Mouse (Mus musculus) stomach, embryonic 14.5 days (tissue): ENCODE measurements around the gene Ceacam16. TPM values are rescaled to one million over a fixed set of nuclear protein-coding genes. Genes with fewer than 3 reads are reported as not detected.

Experiments
- ATAC-seq: fragments of 200-750 bp; cut with Nextera tagmentation; 2 replicates; pipeline ENCODE4 v1.8.0; 2017; ENCODE audit warnings: low read depth, moderate TSS enrichment; ENCODE audit not compliant: insufficient number of reproducible peaks, insufficient read depth, low FRiP score
- H3K27ac ChIP-seq: fragments of 300-500 bp; sonication (generic); 2 replicates; pipeline ENCODE4 v1.5.1; 2014; ENCODE audit warnings: mild to moderate bottlenecking, low read length, moderate library complexity, mixed read lengths
- H3K27me3 ChIP-seq: fragments of 300-500 bp; sonication (generic); 2 replicates; pipeline ENCODE4 v1.6.1; 2014; ENCODE audit warnings: low read length, control low read depth, mixed read lengths; ENCODE audit not compliant: control insufficient read depth, insufficient read depth
- H3K36me3 ChIP-seq: fragments of 300-500 bp; sonication (generic); 2 replicates; pipeline ENCODE4 v1.6.1; 2014; ENCODE audit warnings: mild to moderate bottlenecking, control low read depth, low read length, moderate library complexity, mixed read lengths; ENCODE audit not compliant: control insufficient read depth, insufficient read depth
- H3K4me1 ChIP-seq: fragments of 300-500 bp; sonication (generic); 2 replicates; pipeline ENCODE4 v1.6.1; 2014; ENCODE audit warnings: low read length, control low read depth, mixed read lengths; ENCODE audit not compliant: control insufficient read depth, insufficient read depth
- H3K4me2 ChIP-seq: fragments of 300-500 bp; sonication (generic); replicated peaks from 2 replicates; pipeline ENCODE4 v1.6.1; 2014; ENCODE audit warnings: low read depth, low read length, control low read depth
- H3K4me3 ChIP-seq: fragments of 300-500 bp; sonication (generic); 2 replicates; pipeline ENCODE4 v1.5.1; 2014; ENCODE audit warnings: low read depth, low read length, control low read depth
- H3K9ac ChIP-seq: fragments of 300-500 bp; sonication (generic); replicated peaks from 2 replicates; pipeline ENCODE4 v1.6.1; 2014; ENCODE audit warnings: low read depth, mild to moderate bottlenecking, control low read depth, low read length, moderate library complexity, mixed read lengths
- H3K9me3 ChIP-seq: fragments of 300-500 bp; sonication (generic); 2 replicates; pipeline ENCODE4 v1.6.1; 2016; ENCODE audit warnings: low read depth, low read length, control low read depth; ENCODE audit not compliant: control insufficient read depth
- WGBS: fragments of 180-500 bp; shearing (Covaris S2); extraction: QIAGEN DNeasy Blood & Tissue Kit; methylation state at CpG from one replicate; pipeline ENCODE4 v1.1.7; 2014; 5-methylcytosine and 5-hydroxymethylcytosine counted together
- polyA plus RNA-seq: library from polyadenylated mRNA; unstranded; fragments of >200 nt; fragmentation: Nextera tagmentation; extraction: Ambion mirVana; gene quantifications from 2 replicates; pipeline ENCODE4 v1.2.1, GENCODE M21; 2014

Gene Ceacam16
- polyA plus RNA-seq, 1 experiment from 2014 or later: not detected

GRCm38 (mm10) chr7:19871137-19871621 is 10.1 kb upstream of the Ceacam16 start:
- Histone ChIP-seq H3K4me1 (no peaks in the 10 kb centered on the region), H3K4me3 (no peak overlapping the region), H3K27ac (no peak overlapping the region), H3K27me3 (no peaks in the 10 kb centered on the region), H3K9me3 (no peaks in the 10 kb centered on the region), H3K36me3 (no peaks in the 10 kb centered on the region), H3K4me2 (no peak overlapping the region), H3K9ac (no peak overlapping the region)
- ATAC-seq: no peak
- 58% methylated on average over 10 of the region's 10 CpGs for WGBS

GRCm38 (mm10) chr7:19867751-19868399 is 6.8 kb upstream of the Ceacam16 start:
- Histone ChIP-seq H3K4me2 (no peak overlapping the region), H3K27ac (no peak overlapping the region), H3K9ac (no peak overlapping the region), H3K27me3 (no peaks in the 10 kb centered on the region), H3K9me3 (no peaks in the 10 kb centered on the region), H3K36me3 (no peaks in the 10 kb centered on the region), H3K4me3 (no peak overlapping the region), H3K4me1 (no peaks in the 10 kb centered on the region)
- ATAC-seq: no peak
- 72% methylated on average over 16 of the region's 16 CpGs for WGBS

GRCm38 (mm10) chr7:19866490-19866889 is 5.4 kb upstream of the Ceacam16 start:
- H3K9ac ChIP-seq: no peak overlapping the region
- no peak overlapping the region for H3K27ac ChIP-seq
- no peak overlapping the region for H3K4me3 ChIP-seq
- H3K27me3 ChIP-seq: no peaks in the 10 kb centered on the region
- ATAC-seq: no peak
- H3K9me3 ChIP-seq: no peaks in the 10 kb centered on the region
- H3K36me3 ChIP-seq: no peaks in the 10 kb centered on the region
- no peak overlapping the region for H3K4me2 ChIP-seq
- 88% methylated on average over 6 of the region's 6 CpGs for WGBS
- H3K4me1 ChIP-seq: no peaks in the 10 kb centered on the region

GRCm38 (mm10) chr7:19865246-19866036 is 4.3 kb upstream of the Ceacam16 start:
- WGBS: 68% methylated on average over 8 of the region's 8 CpGs
- no peaks in the 10 kb centered on the region for H3K36me3 ChIP-seq
- no peak overlapping the region for H3K27ac ChIP-seq
- no peaks in the 10 kb centered on the region for H3K27me3 ChIP-seq
- H3K4me2 ChIP-seq: no peak overlapping the region
- H3K9ac ChIP-seq: no peak overlapping the region
- no peak for ATAC-seq
- H3K4me3 ChIP-seq: no peak overlapping the region
- no peaks in the 10 kb centered on the region for H3K4me1 ChIP-seq
- no peaks in the 10 kb centered on the region for H3K9me3 ChIP-seq

GRCm38 (mm10) chr7:19864241-19864640 is 3.1 kb upstream of the Ceacam16 start:
- Histone ChIP-seq H3K27me3 (no peaks in the 10 kb centered on the region), H3K4me3 (no peak overlapping the region), H3K27ac (no peak overlapping the region), H3K9me3 (no peaks in the 10 kb centered on the region), H3K4me2 (no peak overlapping the region), H3K4me1 (no peaks in the 10 kb centered on the region), H3K9ac (no peak overlapping the region), H3K36me3 (no peaks in the 10 kb centered on the region)
- WGBS: 49% methylated on average over 2 of the region's 2 CpGs
- ATAC-seq: 0 out of 2 replicates have a peak, but pooled peaks have one; percentile 42

- H3K4me1 ChIP-seq: no peaks in the 10 kb centered on the region
- no peak overlapping the region for H3K4me3 ChIP-seq
- H3K36me3 ChIP-seq: no peaks in the 10 kb centered on the region
- WGBS: 55% methylated on average over 10 of the region's 10 CpGs
- no peak overlapping the region for H3K4me2 ChIP-seq
- H3K9me3 ChIP-seq: no peaks in the 10 kb centered on the region
- no peak overlapping the region for H3K27ac ChIP-seq
- no peak overlapping the region for H3K9ac ChIP-seq
- H3K27me3 ChIP-seq: no peaks in the 10 kb centered on the region
- ATAC-seq: no peak
Measured at GRCm38 (mm10) chr7:19859740-19860139, 1.4 kb downstream of the Ceacam16 start.

- Histone ChIP-seq H3K9ac (no peak overlapping the region), H3K4me2 (no peak overlapping the region), H3K4me1 (no peaks in the 10 kb centered on the region), H3K27me3 (no peaks in the 10 kb centered on the region), H3K9me3 (no peaks in the 10 kb centered on the region), H3K4me3 (no peak overlapping the region), H3K27ac (no peak overlapping the region), H3K36me3 (no peaks in the 10 kb centered on the region)
- WGBS: 87% methylated on average over 6 of the region's 6 CpGs
- ATAC-seq: no peak
Measured at GRCm38 (mm10) chr7:19856283-19856682, 4.8 kb downstream of the Ceacam16 start.

GRCm38 (mm10) chr7:19855663-19856062 is 5.4 kb downstream of the Ceacam16 start:
- no peak overlapping the region for H3K9ac ChIP-seq
- WGBS: 80% methylated on average over 5 of the region's 5 CpGs
- no peak overlapping the region for H3K27ac ChIP-seq
- H3K27me3 ChIP-seq: no peaks in the 10 kb centered on the region
- no peaks in the 10 kb centered on the region for H3K36me3 ChIP-seq
- H3K4me3 ChIP-seq: no peak overlapping the region
- H3K9me3 ChIP-seq: no peaks in the 10 kb centered on the region
- no peak for ATAC-seq
- no peak overlapping the region for H3K4me2 ChIP-seq
- H3K4me1 ChIP-seq: no peaks in the 10 kb centered on the region
